Mouse (Mus musculus): ENCODE data around the gene Car9. TPM values are rescaled to one million over a fixed set of nuclear protein-coding genes. Genes with fewer than 3 reads are reported as not detected.

The Car9 gene
- total and polyA plus RNA-seq, 2 experiments from 2014 or later = 0.05 to 1.1 TPM

DNA sequence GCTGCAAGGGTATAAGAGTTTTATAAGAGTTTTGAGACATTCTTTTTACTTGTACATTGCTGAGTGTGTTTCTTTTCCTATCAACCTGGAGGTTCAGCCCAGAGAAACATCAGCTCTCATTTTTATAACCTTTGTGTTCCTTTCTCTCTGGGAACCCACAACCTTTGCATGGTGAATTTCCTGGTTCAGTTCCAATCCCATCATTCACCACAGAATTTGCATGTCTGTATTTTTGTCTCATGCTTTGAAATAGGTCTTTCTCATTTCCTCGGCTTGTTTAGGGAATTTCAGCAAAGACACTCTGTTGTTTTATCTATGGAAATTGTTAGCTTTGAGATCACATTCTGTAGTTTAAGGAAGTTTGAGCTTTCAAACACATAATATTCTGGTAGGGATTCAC lies 33.1 kb upstream of the Car9 start:
- Histone ChIP-seq H3K27ac (ENCODE audit: low read depth, low read length) (no peak overlapping the region), H3K9me3 (ENCODE audit: low read length) (no peaks in the 10 kb centered on the region), H3K27me3 (ENCODE audit: insufficient read depth, low read length) (no peaks in the 10 kb centered on the region), H3K4me2 (ENCODE audit: low read depth, low read length, poor library complexity, severe bottlenecking) (no peak overlapping the region), H3K4me1 (ENCODE audit: insufficient read depth, low read length) (no peaks in the 10 kb centered on the region), H3K36me3 (ENCODE audit: insufficient read depth, low read length) (no peaks in the 10 kb centered on the region), H3K4me3 (ENCODE audit: low read depth, low read length) (no peak overlapping the region), H3K9ac (replicated peaks; ENCODE audit: low read length, poor library complexity, severe bottlenecking) (no peak overlapping the region)
- ATAC-seq (ENCODE audit: low FRiP score) (no peak), DNase-seq (ENCODE audit: low spot score) (no peak)
- WGBS = 79% methylated on average over 1 of the region's 1 CpGs
- no peak for TF ChIP-seq CTCF (IDR thresholded peaks at IDR 0.05)

DNA sequence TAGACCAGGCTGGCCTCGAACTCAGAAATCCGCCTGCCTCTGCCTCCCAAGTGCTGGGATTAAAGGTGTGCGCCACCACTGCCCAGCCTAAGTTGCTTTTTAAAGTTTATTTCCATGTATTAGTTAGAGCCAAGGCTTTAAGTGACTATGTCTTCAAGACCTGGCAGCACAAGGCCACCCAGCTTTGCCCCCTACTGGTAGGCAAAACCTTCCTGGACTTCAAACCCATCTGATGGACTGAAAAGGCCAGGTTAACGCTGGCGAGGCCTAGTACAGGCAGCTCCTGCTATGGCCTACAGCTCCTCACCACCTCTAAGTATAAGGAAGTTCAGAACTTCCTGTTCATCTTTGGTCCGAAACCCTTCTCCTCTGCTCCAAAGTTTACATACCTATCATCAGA lies 30.2 kb upstream of the Car9 start:
- no peak overlapping the region for H3K27ac ChIP-seq (ENCODE audit: low read depth, low read length)
- WGBS = 88% methylated on average over 5 of the region's 6 CpGs
- H3K36me3 ChIP-seq (ENCODE audit: insufficient read depth, low read length) = no peaks in the 10 kb centered on the region
- ATAC-seq (ENCODE audit: low FRiP score) (no peak), DNase-seq (ENCODE audit: low spot score) (no peak)
- no peak for TF ChIP-seq CTCF (IDR thresholded peaks at IDR 0.05)
- no peaks in the 10 kb centered on the region for H3K27me3 ChIP-seq (ENCODE audit: insufficient read depth, low read length)
- no peaks in the 10 kb centered on the region for H3K9me3 ChIP-seq (ENCODE audit: low read length)
- no peak overlapping the region for H3K4me2 ChIP-seq (ENCODE audit: low read depth, low read length, poor library complexity, severe bottlenecking)
- H3K9ac ChIP-seq (replicated peaks; ENCODE audit: low read length, poor library complexity, severe bottlenecking) = no peak overlapping the region
- H3K4me3 ChIP-seq (ENCODE audit: low read depth, low read length) = no peak overlapping the region
- H3K4me1 ChIP-seq (ENCODE audit: insufficient read depth, low read length) = no peaks in the 10 kb centered on the region

- no peaks in the 10 kb centered on the region for H3K9me3 ChIP-seq (ENCODE audit: low read length)
- no peaks in the 10 kb centered on the region for H3K27me3 ChIP-seq (ENCODE audit: insufficient read depth, low read length)
- ATAC-seq (ENCODE audit: low FRiP score) (peak; percentile 93), DNase-seq (ENCODE audit: low spot score) (peak; percentile 94)
- peak; percentile 68 for TF ChIP-seq CTCF (IDR thresholded peaks at IDR 0.05)
- no peak overlapping the region for H3K27ac ChIP-seq (ENCODE audit: low read depth, low read length)
- no peaks in the 10 kb centered on the region for H3K4me1 ChIP-seq (ENCODE audit: insufficient read depth, low read length)
- H3K36me3 ChIP-seq (ENCODE audit: insufficient read depth, low read length) = no peaks in the 10 kb centered on the region
- peak overlapping the region; percentile 26; the same call in 1 of the 2 replicates for H3K4me3 ChIP-seq (ENCODE audit: low read depth, low read length)
- no peak overlapping the region for H3K9ac ChIP-seq (replicated peaks; ENCODE audit: low read length, poor library complexity, severe bottlenecking)
- peak overlapping the region; percentile 45 for H3K4me2 ChIP-seq (ENCODE audit: low read depth, low read length, poor library complexity, severe bottlenecking)
- WGBS = 19% methylated on average over 11 of the region's 11 CpGs
Measured at GRCm38 (mm10) chr4:43477857-43478533, 28.8 kb upstream of the Car9 start.

DNA sequence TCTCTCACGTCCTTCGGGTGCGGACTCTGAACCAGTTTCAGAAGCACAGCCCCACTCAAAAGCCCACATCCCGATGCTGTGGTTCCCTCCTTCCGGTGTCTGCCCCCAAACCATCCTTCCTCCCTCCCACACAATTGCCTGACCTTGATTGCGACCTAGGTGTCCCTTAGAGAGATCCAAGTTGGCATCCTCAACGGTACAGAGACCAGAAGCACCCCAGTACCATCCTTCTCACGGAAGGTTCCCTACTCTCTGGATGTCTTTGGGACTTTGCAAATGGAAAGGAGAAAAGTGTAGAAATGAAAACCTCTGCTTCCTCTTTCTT lies 28.3 kb upstream of the Car9 start:
- no peaks in the 10 kb centered on the region for H3K36me3 ChIP-seq (ENCODE audit: insufficient read depth, low read length)
- H3K4me1 ChIP-seq (ENCODE audit: insufficient read depth, low read length) = no peaks in the 10 kb centered on the region
- H3K4me2 ChIP-seq (ENCODE audit: low read depth, low read length, poor library complexity, severe bottlenecking) = peak overlapping the region; percentile 45
- H3K9ac ChIP-seq (replicated peaks; ENCODE audit: low read length, poor library complexity, severe bottlenecking) = no peak overlapping the region
- no peak overlapping the region for H3K27ac ChIP-seq (ENCODE audit: low read depth, low read length)
- H3K27me3 ChIP-seq (ENCODE audit: insufficient read depth, low read length) = no peaks in the 10 kb centered on the region
- no peaks in the 10 kb centered on the region for H3K9me3 ChIP-seq (ENCODE audit: low read length)
- ATAC-seq (ENCODE audit: low FRiP score) (no peak; the same call in 1 of the 2 replicates), DNase-seq (ENCODE audit: low spot score) (no peak)
- no peak for TF ChIP-seq CTCF (IDR thresholded peaks at IDR 0.05)
- 55% methylated on average over 8 of the region's 8 CpGs for WGBS
- peak overlapping the region; percentile 26; the same call in 1 of the 2 replicates for H3K4me3 ChIP-seq (ENCODE audit: low read depth, low read length)

DNA sequence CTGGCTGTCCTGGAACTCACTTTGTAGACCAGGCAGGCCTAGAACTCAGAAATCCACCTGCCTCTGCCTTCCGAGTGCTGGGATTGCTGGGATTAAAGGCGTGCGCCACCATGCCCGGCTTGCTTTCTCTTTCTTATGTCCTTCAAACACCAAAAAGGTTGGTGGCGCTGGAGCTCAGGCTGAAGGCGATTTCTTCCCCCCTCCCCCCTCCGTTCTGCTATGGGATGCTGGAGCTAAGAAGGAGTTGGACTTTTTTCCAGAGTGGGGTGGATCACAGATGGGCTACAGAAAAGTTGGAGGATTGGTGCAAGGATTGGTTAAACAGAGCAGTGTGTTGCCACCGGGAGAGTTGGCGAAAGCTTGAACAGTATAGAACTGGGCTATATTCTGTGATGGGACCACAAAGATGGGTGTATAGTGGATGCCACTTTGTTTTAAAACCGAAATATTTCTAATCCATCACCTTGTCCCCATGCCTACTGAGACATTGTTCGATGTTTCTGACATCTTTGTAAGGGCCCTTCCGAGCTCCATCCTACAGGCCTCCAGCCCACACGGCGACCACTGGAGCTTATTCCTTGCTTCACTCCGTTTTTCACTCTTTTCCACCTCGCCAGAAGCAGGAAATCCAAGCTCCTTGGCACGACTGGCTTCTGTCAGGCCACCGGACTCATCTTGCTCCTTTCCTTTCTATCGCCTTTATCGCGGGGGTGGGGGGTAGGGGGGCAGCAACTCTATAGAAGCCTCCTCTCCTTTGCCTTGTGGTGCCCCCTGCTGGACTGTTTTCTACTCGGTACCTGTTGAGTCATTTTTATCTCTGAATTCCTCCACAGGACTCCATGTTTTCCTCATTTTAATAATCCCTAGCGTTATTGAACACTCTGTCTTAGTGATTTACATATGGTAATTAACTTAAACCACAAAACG lies 27.6 kb upstream of the Car9 start:
- DNase-seq (ENCODE audit: low spot score) (peak; percentile 51), ATAC-seq (ENCODE audit: low FRiP score) (no peak)
- peak; percentile 69 for TF ChIP-seq CTCF (IDR thresholded peaks at IDR 0.05)
- Histone ChIP-seq H3K4me2 (ENCODE audit: low read depth, low read length, poor library complexity, severe bottlenecking) (no peak overlapping the region), H3K4me3 (ENCODE audit: low read depth, low read length) (no peak overlapping the region), H3K27me3 (ENCODE audit: insufficient read depth, low read length) (no peaks in the 10 kb centered on the region), H3K9me3 (ENCODE audit: low read length) (no peaks in the 10 kb centered on the region), H3K4me1 (ENCODE audit: insufficient read depth, low read length) (no peaks in the 10 kb centered on the region), H3K36me3 (ENCODE audit: insufficient read depth, low read length) (no peaks in the 10 kb centered on the region), H3K9ac (replicated peaks; ENCODE audit: low read length, poor library complexity, severe bottlenecking) (no peak overlapping the region), H3K27ac (ENCODE audit: low read depth, low read length) (no peak overlapping the region)
- 49% methylated on average over 24 of the region's 24 CpGs for WGBS

DNA sequence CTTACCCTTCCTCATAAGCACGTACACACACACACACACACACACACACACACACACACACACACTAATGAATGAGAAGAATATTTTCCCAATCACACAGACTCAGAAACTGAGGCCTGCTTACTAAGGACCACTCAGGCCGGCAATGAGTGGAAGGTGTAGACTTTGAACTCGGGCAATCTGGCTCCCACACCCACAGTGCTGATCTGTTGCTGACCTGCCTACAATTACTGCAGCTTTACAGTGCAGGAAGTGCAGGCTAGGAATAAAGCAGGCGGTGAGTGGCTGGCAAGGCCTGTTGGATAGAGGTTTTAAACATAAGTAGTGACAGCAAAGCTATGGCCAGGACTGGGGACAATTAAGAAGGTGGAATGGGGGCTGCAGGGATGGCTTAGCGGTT lies 25.8 kb upstream of the Car9 start:
- WGBS = 84% methylated on average over 5 of the region's 5 CpGs
- no peaks in the 10 kb centered on the region for H3K36me3 ChIP-seq (ENCODE audit: insufficient read depth, low read length)
- ATAC-seq (ENCODE audit: low FRiP score) (no peak), DNase-seq (ENCODE audit: low spot score) (no peak)
- no peaks in the 10 kb centered on the region for H3K9me3 ChIP-seq (ENCODE audit: low read length)
- no peak overlapping the region for H3K9ac ChIP-seq (replicated peaks; ENCODE audit: low read length, poor library complexity, severe bottlenecking)
- no peak overlapping the region for H3K4me2 ChIP-seq (ENCODE audit: low read depth, low read length, poor library complexity, severe bottlenecking)
- H3K27me3 ChIP-seq (ENCODE audit: insufficient read depth, low read length) = no peaks in the 10 kb centered on the region
- no peak overlapping the region for H3K4me3 ChIP-seq (ENCODE audit: low read depth, low read length)
- TF ChIP-seq CTCF (IDR thresholded peaks at IDR 0.05) = no peak
- no peak overlapping the region for H3K27ac ChIP-seq (ENCODE audit: low read depth, low read length)
- no peaks in the 10 kb centered on the region for H3K4me1 ChIP-seq (ENCODE audit: insufficient read depth, low read length)

Measured in midbrain, postnatal 0 days (tissue).